9 mouse cellular contexts compared by ENCODE assay signal in the genomic region with DNA sequence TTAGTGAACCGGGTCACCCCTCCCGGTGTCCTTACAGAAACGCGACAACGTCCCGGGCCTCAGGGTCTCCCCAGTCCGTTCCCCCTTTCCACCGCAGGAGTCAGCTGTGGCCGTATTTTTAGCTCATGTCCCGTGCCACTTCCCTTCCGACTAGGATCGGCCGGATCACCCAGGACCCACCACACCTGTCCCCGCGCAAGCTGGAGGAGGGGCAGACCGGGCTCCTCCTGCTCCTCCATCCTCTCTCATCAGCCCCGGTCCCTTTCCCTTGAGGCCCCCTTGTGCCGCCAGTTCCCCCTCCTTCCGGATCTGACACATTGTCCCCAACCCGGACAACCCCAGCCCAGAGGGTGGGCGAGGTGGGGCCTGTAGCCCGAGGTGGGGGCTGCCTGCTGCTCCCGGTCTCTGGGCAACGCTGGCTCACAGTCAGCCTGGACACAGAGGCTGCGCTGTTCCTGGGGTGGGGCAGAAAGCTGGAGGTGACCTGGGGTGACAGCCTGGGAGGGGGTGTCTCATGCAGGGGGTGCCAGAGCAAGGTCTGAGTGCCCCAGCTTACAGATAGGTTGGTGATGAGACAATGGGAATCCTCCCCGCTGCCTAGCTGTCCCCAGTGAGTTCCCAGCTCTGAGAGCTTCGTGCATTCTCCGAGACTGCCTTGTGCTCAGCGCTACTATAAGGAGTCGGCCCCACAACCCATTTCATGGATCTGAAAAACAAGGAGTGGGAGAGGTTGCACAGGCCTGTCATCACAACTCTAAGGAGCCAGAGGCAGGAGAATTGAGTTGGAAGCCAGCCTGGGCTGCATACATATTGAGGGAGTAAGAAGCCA. TPM values are rescaled to one million over a fixed set of nuclear protein-coding genes. Genes with fewer than 3 reads are reported as not detected.
DNase-seq lines count a peak whose midpoint lies in the region; ATAC-seq and TF ChIP-seq lines count a peak whose summit lies in the region.
"Had no signal": no experiment of that assay in that cellular context is flagged by ENCODE, and none has a peak within 500 bp of the region (broad histone marks: within the 10 kb centered on the region; RNA-seq: fewer than 3 reads in every experiment).

No protein-coding gene starts in this region.

- peak overlapping the region; percentile 44 for H3K4me2 ChIP-seq in heart, embryonic 13.5 days

- no peak overlapping the region for H3K27ac ChIP-seq in heart, embryonic 13.5 days (replicated peaks)
- no peak overlapping the region for H3K27ac ChIP-seq in ES-E14 (ENCODE audit: insufficient read depth, low read depth, low read length, poor library complexity, severe bottlenecking)
- H3K27ac ChIP-seq in midbrain, embryonic 10.5 days (replicated peaks) = peak overlapping the region; percentile 68

- in situ Hi-C loops in ES-E14 (cut with MboI; ENCODE audit: low sequenced_read_pairs in 2 of 2, unreplicated experiment in 2 of 2) = no loop called here

- intact Hi-C loops in heart, postnatal 36 days (cut with DNase I) = no loop called here

- H3K4me1 ChIP-seq in heart, embryonic 13.5 days = peaks cover 17% of the 10 kb centered on the region
- peaks cover 0 to 14% of the 10 kb centered on the region in 2 experiments; a peak in 1 of 4 replicates for H3K4me1 ChIP-seq in ES-E14 (ENCODE audit: control insufficient read depth in 2 of 2, insufficient read depth in 2 of 2, low read length in 2 of 2, poor library complexity in 1 of 2)
- peaks cover 46% of the 10 kb centered on the region for H3K4me1 ChIP-seq in midbrain, embryonic 10.5 days

- peak overlapping the region; percentile 44 for H3K9ac ChIP-seq in heart, embryonic 13.5 days
- no peak overlapping the region for H3K9ac ChIP-seq in ES-E14 (ENCODE audit: insufficient read depth, low read depth, low read length, poor library complexity, severe bottlenecking)

- peaks cover 98% of the 10 kb centered on the region for H3K27me3 ChIP-seq in heart, embryonic 13.5 days (replicated peaks)
- H3K27me3 ChIP-seq in midbrain, embryonic 10.5 days (ENCODE audit: low read depth, poor library complexity, severe bottlenecking) = peaks cover 83% of the 10 kb centered on the region

- no peaks in the 10 kb centered on the region for H3K9me3 ChIP-seq in heart, embryonic 13.5 days
- H3K9me3 ChIP-seq in ES-E14 (ENCODE audit: control insufficient read depth, insufficient read depth, low read depth, low read length) = no peaks in the 10 kb centered on the region
- H3K9me3 ChIP-seq in midbrain, embryonic 10.5 days (replicated peaks) = no peaks in the 10 kb centered on the region

- H3K36me3 ChIP-seq in heart, embryonic 13.5 days = no peaks in the 10 kb centered on the region
- no peaks in the 10 kb centered on the region for H3K36me3 ChIP-seq in ES-E14 (ENCODE audit: control insufficient read depth, insufficient read depth, low read length, poor library complexity, severe bottlenecking)
- no peaks in the 10 kb centered on the region for H3K36me3 ChIP-seq in midbrain, embryonic 10.5 days

- peak overlapping the region; percentile 24 for H3K4me3 ChIP-seq in heart, embryonic 13.5 days
- peak overlapping the region; percentile 36 to 39; a peak in 2 of 4 replicates for H3K4me3 ChIP-seq in ES-E14 (ENCODE audit: insufficient read depth in 1 of 2, low read depth in 1 of 2, low read length in 2 of 2, poor library complexity in 1 of 2, severe bottlenecking in 1 of 2)
- H3K4me3 ChIP-seq in midbrain, embryonic 10.5 days = peak overlapping the region; percentile 47

- ATAC-seq in heart, embryonic 13.5 days (ENCODE audit: extremely low read depth, insufficient number of reproducible peaks, low FRiP score, low TSS enrichment) = no peak
- peak; percentile 25 for ATAC-seq in granulocyte monocyte progenitor cell, adult 5-6 weeks (replicated peaks; ENCODE audit: poor library complexity, severe bottlenecking)

- WGBS in heart, embryonic 13.5 days = 3% methylated on average over 30 of the region's 30 CpGs
- WGBS in midbrain, embryonic 10.5 days = 1% methylated on average over 30 of the region's 30 CpGs

- no peak for DNase-seq in heart, postnatal 36 days
- DNase-seq in ES-E14 (ENCODE audit: low read depth, low spot score) = no peak
- no peak for DNase-seq in midbrain, embryonic 10.5 days (ENCODE audit: low spot score)
- no peak for DNase-seq in urinary bladder, adult 2 months (ENCODE audit: low spot score)
- DNase-seq in urinary bladder, postnatal 10 days (ENCODE audit: low spot score) = no peak
- DNase-seq in thymus, postnatal 4 days = no peak
- DNase-seq: heart, postnatal 14 days had no signal

TF ChIP-seq in ES-E14, 5 proteins besides CTCF, POLR2A, EP300 and RAD21:
- TF ChIP-seq ZNF384 (IDR thresholded peaks at IDR 0.05; ENCODE audit: low read depth, low read length) (no peak), HCFC1 (IDR thresholded peaks at IDR 0.05; ENCODE audit: borderline replicate concordance, insufficient read depth, low read length) (no peak), ZC3H11A (IDR thresholded peaks at IDR 0.05; ENCODE audit: borderline replicate concordance, low read depth, low read length) (no peak), MAFK (IDR thresholded peaks at IDR 0.05; ENCODE audit: insufficient read depth, low read depth, low read length) (no peak), CHD2 (IDR thresholded peaks at IDR 0.05; ENCODE audit: low read depth, low read length) (no peak)

RNA-seq across cellular contexts. Expression of a gene that starts 8.9 kb away (rescaled TPM):
- 0.55 and 0.59 TPM in 2 replicates for polyA plus RNA-seq in heart, embryonic 13.5 days (2015; fragmentation: Nextera tagmentation; extraction: Ambion mirVana)
- 10 to 100 TPM in 1 of 2 experiments, 1 to 10 TPM in 1; 7.5 to 10.2 TPM for total RNA-seq in heart, postnatal 36 days (2021)
- 2.9 and 7.1 TPM in 2 replicates for total RNA-seq in ES-E14 (2012; rRNA removed)
- total RNA-seq in granulocyte monocyte progenitor cell, adult 5-6 weeks (2014; fragmentation: Nextera tagmentation) = 4.3 and 5.1 TPM in 2 replicates
- 6.0 and 7.7 TPM in 2 replicates for total RNA-seq in granulocyte monocyte progenitor cell, adult 5-6 weeks (2017)
- 1.2 and 1.8 TPM in 2 replicates for polyA plus RNA-seq in midbrain, embryonic 10.5 days (2016; fragmentation: Nextera tagmentation; extraction: Ambion mirVana)
- 3.3 and 4.4 TPM in 2 replicates for polyA plus RNA-seq in urinary bladder, adult 2 months (2012; rRNA removed)

RNA-seq across cellular contexts. Expression of a gene that starts 13.3 kb away (rescaled TPM):
- 6.5 and 6.9 TPM in 2 replicates for polyA plus RNA-seq in heart, embryonic 13.5 days (2015; fragmentation: Nextera tagmentation; extraction: Ambion mirVana)
- total RNA-seq in heart, postnatal 36 days (2021) = 1 to 10 TPM; 1.9 to 2.8 TPM
- total RNA-seq in ES-E14 (2012; rRNA removed) = 1.3 and 1.7 TPM in 2 replicates
- 1.0 and 1.1 TPM in 2 replicates for total RNA-seq in granulocyte monocyte progenitor cell, adult 5-6 weeks (2014; fragmentation: Nextera tagmentation)
- 2.0 and 2.7 TPM in 2 replicates for total RNA-seq in granulocyte monocyte progenitor cell, adult 5-6 weeks (2017)
- polyA plus RNA-seq in midbrain, embryonic 10.5 days (2016; fragmentation: Nextera tagmentation; extraction: Ambion mirVana) = 7.2 and 8.4 TPM in 2 replicates
- 1.7 and 2.0 TPM in 2 replicates for polyA plus RNA-seq in urinary bladder, adult 2 months (2012; rRNA removed)

RNA-seq across cellular contexts. Expression of a gene that starts 27.2 kb away (rescaled TPM):
- polyA plus RNA-seq in heart, embryonic 13.5 days (2015; fragmentation: Nextera tagmentation; extraction: Ambion mirVana) = 0.27 TPM in 1 of 2 replicates, not detected in the other
- 10 to 100 TPM; 56.1 to 73.6 TPM for total RNA-seq in heart, postnatal 36 days (2021)
- total RNA-seq in ES-E14 (2012; rRNA removed) = not detected in 2 replicates
- 0.45 and 0.96 TPM in 2 replicates for total RNA-seq in granulocyte monocyte progenitor cell, adult 5-6 weeks (2014; fragmentation: Nextera tagmentation)
- 0.69 and 2.6 TPM in 2 replicates for total RNA-seq in granulocyte monocyte progenitor cell, adult 5-6 weeks (2017)
- not detected in 2 replicates for polyA plus RNA-seq in midbrain, embryonic 10.5 days (2016; fragmentation: Nextera tagmentation; extraction: Ambion mirVana)
- polyA plus RNA-seq in urinary bladder, adult 2 months (2012; rRNA removed) = 23.4 and 23.9 TPM in 2 replicates

RNA-seq across cellular contexts. Expression of a gene that starts 31.6 kb away (rescaled TPM):
- 0.19 and 0.47 TPM in 2 replicates for polyA plus RNA-seq in heart, embryonic 13.5 days (2015; fragmentation: Nextera tagmentation; extraction: Ambion mirVana)
- 100 to 1,000 TPM; 171 to 183 TPM for total RNA-seq in heart, postnatal 36 days (2021)
- 1.4 and 2.1 TPM in 2 replicates for total RNA-seq in ES-E14 (2012; rRNA removed)
- total RNA-seq in granulocyte monocyte progenitor cell, adult 5-6 weeks (2014; fragmentation: Nextera tagmentation) = not detected in 2 replicates
- total RNA-seq in granulocyte monocyte progenitor cell, adult 5-6 weeks (2017) = 0.09 TPM in 1 of 2 replicates, not detected in the other
- polyA plus RNA-seq in midbrain, embryonic 10.5 days (2016; fragmentation: Nextera tagmentation; extraction: Ambion mirVana) = 0.11 and 0.21 TPM in 2 replicates
- polyA plus RNA-seq in urinary bladder, adult 2 months (2012; rRNA removed) = 1.4 and 1.9 TPM in 2 replicates

RNA-seq across cellular contexts. Expression of a gene that starts 34.7 kb away (rescaled TPM):
- polyA plus RNA-seq in heart, embryonic 13.5 days (2015; fragmentation: Nextera tagmentation; extraction: Ambion mirVana) = 80.5 and 91.1 TPM in 2 replicates
- total RNA-seq in heart, postnatal 36 days (2021) = 10 to 100 TPM; 25.2 to 25.5 TPM
- 71.1 and 95.2 TPM in 2 replicates for total RNA-seq in ES-E14 (2012; rRNA removed)
- total RNA-seq in granulocyte monocyte progenitor cell, adult 5-6 weeks (2014; fragmentation: Nextera tagmentation) = 62.2 and 62.6 TPM in 2 replicates
- 51.1 and 54.4 TPM in 2 replicates for total RNA-seq in granulocyte monocyte progenitor cell, adult 5-6 weeks (2017)
- polyA plus RNA-seq in midbrain, embryonic 10.5 days (2016; fragmentation: Nextera tagmentation; extraction: Ambion mirVana) = 77.0 and 78.4 TPM in 2 replicates
- 42.0 and 51.0 TPM in 2 replicates for polyA plus RNA-seq in urinary bladder, adult 2 months (2012; rRNA removed)

Comparison
In these comparisons a context has a peak if more than half of its experiments do, and no peak if none do; other contexts are left out.
1. RNA of a gene that starts 27.2 kb away (total RNA-seq): 56.1 to 73.6 TPM in heart, postnatal 36 days; 0.45 to 2.6 TPM in granulocyte monocyte progenitor cell, adult 5-6 weeks and not detected in ES-E14; every median in the first group is over 10 times any median in the second.
2. Peak in every context shown above with its lines, with median percentiles within 50 percentile points of each other: H3K4me3 ChIP-seq.